Mouse (Mus musculus): ENCODE data around the gene Metap1d. TPM values are rescaled to one million over a fixed set of nuclear protein-coding genes. Genes with fewer than 3 reads are reported as not detected.

The Metap1d gene
- 42.8 and 43.3 TPM in 2 replicates for polyA plus RNA-seq (2016; fragmentation: Nextera tagmentation; extraction: Ambion mirVana)

DNA sequence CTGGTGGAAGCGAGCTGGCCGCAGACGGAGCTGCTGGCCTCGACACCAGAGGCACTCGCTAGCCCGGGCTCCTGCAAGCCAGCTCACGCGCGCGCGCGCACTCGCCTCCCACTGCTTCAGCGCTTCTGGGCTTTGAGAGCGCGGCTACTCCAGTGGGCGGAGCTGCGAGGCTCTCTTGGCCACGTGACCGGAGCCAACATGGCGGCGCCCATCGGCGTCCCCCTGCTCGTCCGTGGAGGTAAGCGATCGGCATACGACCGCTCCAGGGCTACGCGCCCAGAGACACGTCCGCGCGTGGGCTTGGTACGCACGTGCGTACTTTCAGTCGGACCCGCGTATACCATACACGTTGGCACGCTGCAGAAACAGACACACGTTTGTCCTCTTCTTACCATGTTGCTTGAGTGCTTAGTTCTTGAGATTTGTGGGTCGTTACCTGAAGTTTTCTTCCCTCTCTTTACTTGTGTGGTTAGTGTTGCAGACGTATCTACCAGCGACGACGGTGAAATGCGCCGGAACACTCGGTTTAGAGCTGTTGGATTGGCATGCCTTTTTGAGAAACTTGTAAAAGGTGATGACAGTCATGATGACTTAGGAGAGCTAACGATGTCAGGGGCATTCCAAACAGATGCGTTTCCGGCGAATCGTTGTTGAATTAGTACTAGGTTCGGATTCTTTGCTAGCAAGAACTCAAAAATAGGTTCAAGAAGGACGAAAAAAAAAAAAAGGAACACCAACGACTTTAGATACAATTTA lies at the start of gene Metap1d:
Metap1d (plus strand) TSS at position 116 of the 756 bp plus-strand sequence.
- Histone ChIP-seq H3K9ac (replicated peaks) (peak within 1 kb of the TSS; percentile 62), H3K36me3 (no peaks in the 10 kb centered on the region), H3K27ac (peak within 1 kb of the TSS; percentile 62; the same call in 1 of the 2 replicates), H3K27me3 (peaks cover 1% of the 10 kb centered on the region; the same call in 1 of the 2 replicates), H3K4me1 (replicated peaks) (peaks cover 4% of the 10 kb centered on the region; the same call in 1 of the 2 replicates), H3K4me2 (peak within 1 kb of the TSS; percentile 70), H3K9me3 (no peaks in the 10 kb centered on the region), H3K4me3 (replicated peaks) (peak within 1 kb of the TSS; percentile 68)
- ATAC-seq (ENCODE audit: insufficient number of reproducible peaks, insufficient read depth, low FRiP score, low TSS enrichment, low read depth) = peak; percentile 96
- WGBS = under 1% methylated on average over 61 of the region's 61 CpGs

- Histone ChIP-seq H3K4me2 (no peak overlapping the region), H3K9me3 (no peaks in the 10 kb centered on the region), H3K9ac (replicated peaks) (no peak overlapping the region), H3K36me3 (peaks cover 66% of the 10 kb centered on the region), H3K4me3 (replicated peaks) (no peak overlapping the region), H3K27ac (no peak overlapping the region), H3K4me1 (replicated peaks) (no peaks in the 10 kb centered on the region), H3K27me3 (no peaks in the 10 kb centered on the region)
- ATAC-seq (ENCODE audit: insufficient number of reproducible peaks, insufficient read depth, low FRiP score, low TSS enrichment, low read depth) = no peak
- 100% methylated on average over 1 of the region's 1 CpGs for WGBS
Observed at GRCm38 (mm10) chr2:71405613-71406012, 47.5 kb upstream of the Metap1d start.

DNA sequence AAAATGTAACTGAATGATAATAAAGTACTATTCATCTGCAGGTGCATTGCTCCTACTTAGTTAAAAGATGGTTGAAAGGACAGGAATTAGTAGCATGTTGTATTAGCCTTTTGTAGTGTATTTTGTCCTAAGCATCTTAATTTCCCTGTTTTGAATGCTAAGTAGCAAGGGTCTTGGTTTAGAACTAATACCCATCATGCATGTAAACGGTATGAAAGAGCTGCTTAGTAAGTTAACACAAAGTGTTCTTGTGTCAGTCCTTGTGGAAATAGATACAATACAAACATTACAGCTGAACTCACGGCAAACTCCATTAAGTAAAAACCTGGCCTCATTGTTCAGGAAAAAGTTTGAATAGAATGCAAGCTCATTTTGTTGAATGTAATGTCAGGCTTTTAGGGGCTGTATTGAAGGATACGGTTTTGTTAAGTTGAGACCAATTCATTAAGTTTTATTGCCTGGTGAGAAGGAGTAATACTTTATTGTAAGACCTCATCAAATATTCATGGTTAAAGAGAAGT lies 34.3 kb upstream of the Metap1d start:
- H3K36me3 ChIP-seq = peaks cover 50% of the 10 kb centered on the region
- H3K27me3 ChIP-seq = no peaks in the 10 kb centered on the region

GRCm38 (mm10) chr2:71419408-71419807 lies 33.7 kb upstream of the Metap1d start:
- no peak overlapping the region for H3K4me2 ChIP-seq
- no peak overlapping the region for H3K4me3 ChIP-seq (replicated peaks)
- WGBS = 84% methylated on average over 3 of the region's 3 CpGs
- H3K27me3 ChIP-seq = no peaks in the 10 kb centered on the region
- no peaks in the 10 kb centered on the region for H3K9me3 ChIP-seq
- peaks cover 49% of the 10 kb centered on the region for H3K36me3 ChIP-seq
- H3K27ac ChIP-seq = no peak overlapping the region
- H3K4me1 ChIP-seq (replicated peaks) = no peaks in the 10 kb centered on the region
- H3K9ac ChIP-seq (replicated peaks) = no peak overlapping the region
- no peak for ATAC-seq (ENCODE audit: insufficient number of reproducible peaks, insufficient read depth, low FRiP score, low TSS enrichment, low read depth)

More for the DNA sequence above, 34.3 kb upstream of the Metap1d start:
- whole genome bisulfite sequencing = 63% methylated on average over 3 of the region's 3 CpGs
- H3K4me2 ChIP-seq = no peak overlapping the region
- no peaks in the 10 kb centered on the region for H3K9me3 ChIP-seq
- H3K27ac ChIP-seq = no peak overlapping the region
- no peaks in the 10 kb centered on the region for H3K4me1 ChIP-seq (replicated peaks)
- no peak overlapping the region for H3K4me3 ChIP-seq (replicated peaks)
- no peak overlapping the region for H3K9ac ChIP-seq (replicated peaks)
- no peak for ATAC-seq (ENCODE audit: insufficient number of reproducible peaks, insufficient read depth, low FRiP score, low TSS enrichment, low read depth)

- Histone ChIP-seq H3K9ac (replicated peaks) (no peak overlapping the region), H3K4me2 (no peak overlapping the region), H3K27me3 (no peaks in the 10 kb centered on the region), H3K36me3 (peaks cover 50% of the 10 kb centered on the region), H3K27ac (no peak overlapping the region), H3K9me3 (no peaks in the 10 kb centered on the region), H3K4me1 (replicated peaks) (no peaks in the 10 kb centered on the region), H3K4me3 (replicated peaks) (no peak overlapping the region)
- WGBS = 93% methylated on average over 9 of the region's 9 CpGs
- no peak for ATAC-seq (ENCODE audit: insufficient number of reproducible peaks, insufficient read depth, low FRiP score, low TSS enrichment, low read depth)
Observed at GRCm38 (mm10) chr2:71420895-71421425, 32.1 kb upstream of the Metap1d start.

DNA sequence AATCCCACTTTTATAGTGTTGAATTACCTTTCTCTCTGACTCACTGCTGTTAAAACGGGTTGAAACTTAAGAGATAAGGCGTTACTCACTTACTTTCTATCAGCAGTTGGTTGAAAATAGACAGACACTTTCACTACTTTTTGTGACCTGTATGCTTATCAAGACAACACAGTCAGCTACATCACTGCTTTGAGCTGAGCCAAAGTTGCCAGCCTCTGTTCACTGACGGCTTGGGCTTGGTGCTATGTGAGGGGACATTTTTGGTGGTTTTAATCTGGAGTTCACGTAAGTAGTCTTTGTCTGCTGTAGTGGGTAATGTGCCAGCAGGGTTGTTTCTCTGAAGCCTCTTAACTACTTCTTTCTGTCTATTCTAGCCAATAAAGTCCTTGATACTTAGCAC lies 28.5 kb upstream of the Metap1d start:
- H3K36me3 ChIP-seq = peaks cover 75% of the 10 kb centered on the region
- 76% methylated on average over 4 of the region's 4 CpGs for WGBS

DNA sequence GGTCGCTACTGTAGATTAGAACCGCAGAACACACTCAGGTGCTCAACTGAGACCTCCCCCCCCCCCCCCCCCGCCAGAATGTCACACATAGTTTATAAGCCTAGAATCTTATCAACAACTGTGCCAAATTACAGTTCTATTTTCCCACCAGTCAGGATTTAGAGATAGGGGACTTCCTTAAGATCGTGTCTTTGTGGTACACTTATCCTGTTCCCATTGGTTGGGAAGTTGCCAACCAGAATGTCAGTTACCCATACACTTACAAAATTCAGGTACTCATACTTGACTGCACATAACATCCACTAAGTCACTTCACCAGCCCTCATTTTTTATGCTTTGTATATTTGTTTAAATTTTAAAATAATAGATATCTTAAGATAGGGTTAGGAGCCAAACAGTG lies 17.6 kb upstream of the Metap1d start:
- no peaks in the 10 kb centered on the region for H3K4me1 ChIP-seq (replicated peaks)
- no peak overlapping the region for H3K4me2 ChIP-seq
- no peak overlapping the region for H3K4me3 ChIP-seq (replicated peaks)
- no peak overlapping the region for H3K27ac ChIP-seq
- H3K9me3 ChIP-seq = no peaks in the 10 kb centered on the region
- no peak for ATAC-seq (ENCODE audit: insufficient number of reproducible peaks, insufficient read depth, low FRiP score, low TSS enrichment, low read depth)
- no peaks in the 10 kb centered on the region for H3K27me3 ChIP-seq
- no peak overlapping the region for H3K9ac ChIP-seq (replicated peaks)
- WGBS = 85% methylated on average over 4 of the region's 4 CpGs
- peaks cover 76% of the 10 kb centered on the region for H3K36me3 ChIP-seq

More for the DNA sequence above, 28.5 kb upstream of the Metap1d start:
- no peak overlapping the region for H3K4me3 ChIP-seq (replicated peaks)
- H3K27ac ChIP-seq = no peak overlapping the region
- H3K4me1 ChIP-seq (replicated peaks) = no peaks in the 10 kb centered on the region
- no peak for ATAC-seq (ENCODE audit: insufficient number of reproducible peaks, insufficient read depth, low FRiP score, low TSS enrichment, low read depth)
- H3K9me3 ChIP-seq = no peaks in the 10 kb centered on the region
- H3K9ac ChIP-seq (replicated peaks) = no peak overlapping the region
- H3K4me2 ChIP-seq = no peak overlapping the region
- no peaks in the 10 kb centered on the region for H3K27me3 ChIP-seq

DNA sequence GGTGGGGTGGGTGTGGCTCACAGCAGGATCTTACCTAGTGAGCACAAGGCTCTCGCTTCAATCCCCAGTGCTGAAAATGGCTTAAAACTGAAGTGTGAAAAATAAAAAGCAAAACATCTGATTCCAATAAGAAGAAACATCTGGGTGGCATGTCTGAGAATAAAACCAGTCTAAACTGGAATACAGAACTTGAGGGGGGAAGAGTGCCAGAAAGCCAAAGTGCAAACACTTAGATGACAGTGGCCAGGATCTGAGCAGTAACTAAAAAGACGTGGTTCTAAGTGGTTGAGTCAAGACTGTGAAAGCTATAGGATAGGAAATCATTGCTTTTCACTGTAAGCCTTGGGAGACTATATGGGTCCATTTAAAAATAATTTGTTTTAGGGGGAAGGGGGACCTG lies 9.7 kb upstream of the Metap1d start:
- Histone ChIP-seq H3K9me3 (no peaks in the 10 kb centered on the region), H3K27ac (no peak overlapping the region), H3K4me3 (replicated peaks) (no peak overlapping the region), H3K4me2 (no peak overlapping the region), H3K9ac (replicated peaks) (no peak overlapping the region), H3K36me3 (peaks cover 31% of the 10 kb centered on the region), H3K4me1 (replicated peaks) (no peaks in the 10 kb centered on the region), H3K27me3 (peaks cover 6% of the 10 kb centered on the region; the same call in 1 of the 2 replicates)
- 25% methylated on average over 2 of the region's 2 CpGs for WGBS
- no peak for ATAC-seq (ENCODE audit: insufficient number of reproducible peaks, insufficient read depth, low FRiP score, low TSS enrichment, low read depth)

- H3K4me2 ChIP-seq = no peak overlapping the region
- peaks cover 7% of the 10 kb centered on the region; the same call in 1 of the 2 replicates for H3K27me3 ChIP-seq
- H3K9ac ChIP-seq (replicated peaks) = no peak overlapping the region
- ATAC-seq (ENCODE audit: insufficient number of reproducible peaks, insufficient read depth, low FRiP score, low TSS enrichment, low read depth) = no peak
- no peak overlapping the region for H3K4me3 ChIP-seq (replicated peaks)
- H3K9me3 ChIP-seq = no peaks in the 10 kb centered on the region
- WGBS = 68% methylated on average over 17 of the region's 17 CpGs
- H3K27ac ChIP-seq = no peak overlapping the region
- H3K36me3 ChIP-seq = peaks cover 13% of the 10 kb centered on the region
- no peaks in the 10 kb centered on the region for H3K4me1 ChIP-seq (replicated peaks)
Observed at GRCm38 (mm10) chr2:71445536-71446196, 7.4 kb upstream of the Metap1d start.

DNA sequence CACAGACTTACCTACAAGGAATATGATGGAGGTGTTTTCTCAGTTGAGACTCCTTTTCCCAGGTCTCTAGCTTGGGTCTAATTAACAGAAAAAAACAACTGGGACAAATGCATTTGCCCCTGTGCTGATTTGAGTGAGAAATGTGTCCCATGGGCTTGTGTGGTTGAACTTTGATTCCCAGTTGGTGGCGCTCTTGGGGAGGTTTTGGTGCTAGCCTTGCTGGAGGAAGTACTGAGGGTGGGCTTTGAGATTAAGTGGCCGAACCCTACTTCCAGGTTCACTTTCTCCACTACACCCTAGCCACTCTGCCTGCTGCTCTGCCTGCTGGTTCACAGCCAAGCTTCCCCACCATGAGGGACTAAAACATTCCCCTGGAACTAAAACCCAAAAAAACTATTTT lies 3.5 kb upstream of the Metap1d start:
- H3K4me1 ChIP-seq (replicated peaks) = peaks cover 4% of the 10 kb centered on the region; the same call in 1 of the 2 replicates
- H3K27ac ChIP-seq = no peak overlapping the region
- H3K9me3 ChIP-seq = no peaks in the 10 kb centered on the region
- peaks cover 7% of the 10 kb centered on the region for H3K27me3 ChIP-seq
- no peaks in the 10 kb centered on the region for H3K36me3 ChIP-seq
- H3K9ac ChIP-seq (replicated peaks) = no peak overlapping the region
- H3K4me3 ChIP-seq (replicated peaks) = no peak overlapping the region
- no peak overlapping the region for H3K4me2 ChIP-seq
- ATAC-seq (ENCODE audit: insufficient number of reproducible peaks, insufficient read depth, low FRiP score, low TSS enrichment, low read depth) = no peak
- 16% methylated on average over 2 of the region's 2 CpGs for WGBS

- H3K9ac ChIP-seq (replicated peaks) = no peak overlapping the region
- H3K4me1 ChIP-seq (replicated peaks) = peaks cover 4% of the 10 kb centered on the region; the same call in 1 of the 2 replicates
- no peaks in the 10 kb centered on the region for H3K9me3 ChIP-seq
- no peak overlapping the region for H3K4me2 ChIP-seq
- ATAC-seq (ENCODE audit: insufficient number of reproducible peaks, insufficient read depth, low FRiP score, low TSS enrichment, low read depth) = no peak
- WGBS = 68% methylated on average over 5 of the region's 5 CpGs
- no peak overlapping the region for H3K27ac ChIP-seq
- no peak overlapping the region for H3K4me3 ChIP-seq (replicated peaks)
- no peaks in the 10 kb centered on the region for H3K36me3 ChIP-seq
- peaks cover 4% of the 10 kb centered on the region; the same call in 1 of the 2 replicates for H3K27me3 ChIP-seq
Observed at GRCm38 (mm10) chr2:71451761-71452160, 1.3 kb upstream of the Metap1d start.

All from limb, embryonic 12.5 days (tissue).